In the genomic region with DNA sequence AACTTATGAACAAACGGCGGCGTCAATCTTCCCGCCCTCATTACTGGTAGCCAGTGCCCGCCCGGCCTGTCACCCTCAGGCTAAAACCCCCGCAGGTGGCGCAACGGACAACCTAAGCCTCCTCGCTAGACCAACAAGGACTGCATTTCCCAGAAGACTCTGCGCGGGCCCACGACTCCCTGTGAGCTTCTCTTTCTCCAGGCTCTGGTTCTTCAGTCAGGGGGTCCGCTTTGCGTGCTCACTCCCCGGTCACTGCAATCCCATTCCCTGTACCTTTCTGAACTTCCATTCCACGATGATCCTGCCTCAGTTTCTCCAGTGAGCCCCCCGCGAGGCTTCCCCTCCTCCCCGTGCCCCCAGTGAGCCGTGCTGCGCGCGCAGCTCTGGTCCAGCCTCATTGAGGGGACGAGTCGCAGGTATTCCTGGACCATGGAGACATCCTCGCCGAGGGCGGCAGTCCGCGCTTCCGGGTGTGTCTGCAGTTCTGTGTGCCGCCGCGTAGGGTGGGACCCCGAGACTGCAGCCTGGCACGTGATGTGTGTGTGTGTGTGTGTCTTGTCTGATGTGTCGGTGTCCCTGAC, we compare ENCODE assay signal across 8 mouse cellular contexts. TPM values are rescaled to one million over a fixed set of nuclear protein-coding genes. Genes with fewer than 3 reads are reported as not detected.
DNase-seq lines count a peak whose midpoint lies in the region; ATAC-seq lines count a peak whose summit lies in the region.

Gene Lmtk3 (plus strand): TSS at position 228 of the 581 bp plus-strand sequence.

- H3K9me3 ChIP-seq in erythroblast, embryonic 14.5 days (ENCODE audit: control insufficient read depth, low read length): peaks cover 3% of the 10 kb centered on the region; the same call in 1 of the 2 replicates
- H3K9me3 ChIP-seq in forebrain, embryonic 12.5 days: no peaks in the 10 kb centered on the region
- no peaks in the 10 kb centered on the region for H3K9me3 ChIP-seq in intestine, embryonic 14.5 days (ENCODE audit: control insufficient read depth, low read length)

- intact Hi-C loops in left cerebral cortex, postnatal 4 days (cut with DNase I): no loop called here

- peak within 1 kb of the TSS; percentile 85 for H3K4me2 ChIP-seq in forebrain, embryonic 12.5 days
- H3K4me2 ChIP-seq in intestine, embryonic 14.5 days (ENCODE audit: low read length): peak within 1 kb of the TSS; percentile 76

- H3K4me1 ChIP-seq in erythroblast, embryonic 14.5 days (ENCODE audit: control insufficient read depth): peaks cover 12% of the 10 kb centered on the region
- H3K4me1 ChIP-seq in brown adipose tissue, adult 24 weeks (ENCODE audit: control insufficient read depth, insufficient read depth, insufficient read length, low read length): peaks cover 6% of the 10 kb centered on the region
- H3K4me1 ChIP-seq in forebrain, embryonic 12.5 days: peaks cover 41% of the 10 kb centered on the region
- H3K4me1 ChIP-seq in intestine, embryonic 14.5 days (replicated peaks; ENCODE audit: control insufficient read depth, insufficient read depth, low read length): peaks cover 16% of the 10 kb centered on the region; the same call in 1 of the 2 replicates

- H3K27me3 ChIP-seq in erythroblast, embryonic 14.5 days (ENCODE audit: control insufficient read depth): peaks cover 86% of the 10 kb centered on the region
- peaks cover 10% of the 10 kb centered on the region for H3K27me3 ChIP-seq in forebrain, embryonic 12.5 days
- H3K27me3 ChIP-seq in intestine, embryonic 14.5 days (replicated peaks; ENCODE audit: control insufficient read depth, insufficient read depth, low read length): peaks cover 6% of the 10 kb centered on the region; the same call in 1 of the 2 replicates
- H3K27me3 ChIP-seq in splenic B cell, adult 2 months (ENCODE audit: control insufficient read depth, insufficient read depth, low read length, poor library complexity, severe bottlenecking): no peaks in the 10 kb centered on the region; the same call in 1 of the 2 replicates

- peak; percentile 89 for DNase-seq in intestine, embryonic 14.5 days (ENCODE audit: low spot score)
- peak; percentile 86 for DNase-seq in left cerebral cortex, postnatal 4 days
- DNase-seq in mesoderm, embryonic 11.5 days (ENCODE audit: low read depth, low spot score): peak; percentile 73
- DNase-seq in splenic B cell, adult 2 months (ENCODE audit: low read depth, low spot score): peak; percentile 74

- ATAC-seq in erythroblast, adult 5-6 weeks (replicated peaks; ENCODE audit: low FRiP score, poor library complexity, severe bottlenecking): no peak
- peak; percentile 28 for ATAC-seq in forebrain, embryonic 12.5 days (ENCODE audit: low FRiP score)
- peak; percentile 41 for ATAC-seq in intestine, embryonic 14.5 days (replicated peaks; ENCODE audit: low FRiP score, low TSS enrichment, low read depth)

- H3K4me3 ChIP-seq in erythroblast, embryonic 14.5 days (replicated peaks): peak within 1 kb of the TSS; percentile 53
- H3K4me3 ChIP-seq in brown adipose tissue, adult 24 weeks (ENCODE audit: insufficient read depth, low read depth, low read length): peak within 1 kb of the TSS; percentile 48
- H3K4me3 ChIP-seq in forebrain, embryonic 12.5 days (replicated peaks): peak within 1 kb of the TSS; percentile 98
- H3K4me3 ChIP-seq in intestine, embryonic 14.5 days (ENCODE audit: low read depth, low read length): peak within 1 kb of the TSS; percentile 59

- H3K27ac ChIP-seq in brown adipose tissue, adult 24 weeks (replicated peaks; ENCODE audit: low read depth, low read length): no peak within 1 kb of the TSS
- H3K27ac ChIP-seq in forebrain, embryonic 12.5 days: peak within 1 kb of the TSS; percentile 91
- H3K27ac ChIP-seq in intestine, embryonic 14.5 days (ENCODE audit: low read depth): no peak within 1 kb of the TSS

- no peaks in the 10 kb centered on the region for H3K36me3 ChIP-seq in erythroblast, embryonic 14.5 days (ENCODE audit: control insufficient read depth)
- peaks cover 14% of the 10 kb centered on the region for H3K36me3 ChIP-seq in forebrain, embryonic 12.5 days (replicated peaks)
- peaks cover 10% of the 10 kb centered on the region for H3K36me3 ChIP-seq in intestine, embryonic 14.5 days (ENCODE audit: control insufficient read depth, insufficient read depth, low read length)
- H3K36me3 ChIP-seq in splenic B cell, adult 2 months (ENCODE audit: control insufficient read depth, insufficient read depth, low read length, poor library complexity, severe bottlenecking): no peaks in the 10 kb centered on the region

- under 1% methylated on average over 38 of the region's 38 CpGs for WGBS in forebrain, embryonic 12.5 days
- under 1% methylated on average over 38 of the region's 38 CpGs for WGBS in intestine, embryonic 14.5 days

- H3K9ac ChIP-seq in forebrain, embryonic 12.5 days: peak within 1 kb of the TSS; percentile 65
- H3K9ac ChIP-seq in intestine, embryonic 14.5 days (ENCODE audit: low read length): peak within 1 kb of the TSS; percentile 51

RNA-seq across cellular contexts. Expression of gene Lmtk3, which starts in this region (rescaled TPM):
- polyA plus RNA-seq in erythroblast, embryonic 14.5 days (2012): 0.01 and 0.04 TPM in 2 replicates
- total RNA-seq in erythroblast, adult 5-6 weeks (2015; ENCODE audit: low replicate concordance): not detected in 2 replicates
- total RNA-seq in erythroblast, adult 5-6 weeks (2017; ENCODE audit: low replicate concordance): not detected in 2 replicates
- polyA plus RNA-seq in brown adipose tissue, adult 24 weeks (2012; ENCODE audit: insufficient read depth, insufficient read length, missing spikeins): 0.36 and 0.46 TPM in 2 replicates
- 10.2 and 10.8 TPM in 2 replicates for polyA plus RNA-seq in forebrain, embryonic 12.5 days (2016; fragmentation: Nextera tagmentation; extraction: Ambion mirVana)
- 1.5 and 1.9 TPM in 2 replicates for polyA plus RNA-seq in intestine, embryonic 14.5 days (2014; fragmentation: Nextera tagmentation; extraction: Ambion mirVana)
- total RNA-seq in left cerebral cortex, postnatal 4 days (2021): 100 to 1,000 TPM; 304 to 352 TPM

Comparison
In these comparisons a context has a peak if more than half of its experiments do, and no peak if none do; other contexts are left out.
1. RNA of gene Lmtk3 (total RNA-seq): 304 to 352 TPM in left cerebral cortex, postnatal 4 days; not detected in erythroblast, adult 5-6 weeks; every median in the first group is over 100 times any median in the second.
2. H3K4me3 ChIP-seq: peak in every context shown above with its lines; median percentile 98 in forebrain, embryonic 12.5 days; 59 in intestine, embryonic 14.5 days; 53 in erythroblast, embryonic 14.5 days; 48 in brown adipose tissue, adult 24 weeks.
3. Peak in every context shown above with its lines, with median percentiles within 50 percentile points of each other: DNase-seq.